Mouse (Mus musculus): ENCODE measurements around the gene Stxbp5l. TPM values are rescaled to one million over a fixed set of nuclear protein-coding genes. Genes with fewer than 3 reads are reported as not detected.
A peak's percentile ranks its signal among the peaks of the same experiment; 100 is the strongest.

The Stxbp5l gene
- 0.08 TPM in 1 of 2 replicates, not detected in the other for polyA plus RNA-seq (2014; fragmentation: Nextera tagmentation; extraction: Ambion mirVana)

GRCm38 (mm10) chr16:37384821-37385344, at the start of gene Stxbp5l:
Gene Stxbp5l, minus strand, starts transcription at chr16:37384962.
- 0% methylated on average over 26 of the region's 33 CpGs for WGBS
- Histone ChIP-seq H3K27ac (replicated peaks; ENCODE audit: low read depth, low read length) (no peak within 1 kb of the TSS), H3K4me2 (ENCODE audit: low read depth, severe bottlenecking) (peak within 1 kb of the TSS; percentile 96), H3K36me3 (ENCODE audit: control insufficient read depth, insufficient read depth, low read length) (no peaks in the 10 kb centered on the region), H3K27me3 (ENCODE audit: control insufficient read depth, insufficient read depth, low read length) (peaks cover 19% of the 10 kb centered on the region), H3K9me3 (ENCODE audit: control insufficient read depth, low read length) (no peaks in the 10 kb centered on the region), H3K4me3 (ENCODE audit: low read depth, low read length) (peak within 1 kb of the TSS; percentile 41), H3K4me1 (ENCODE audit: control insufficient read depth, insufficient read depth, low read length) (peaks cover 6% of the 10 kb centered on the region; the same call in 1 of the 2 replicates), H3K9ac (ENCODE audit: low read length) (no peak within 1 kb of the TSS)
- DNase-seq (ENCODE audit: low spot score) (peak; percentile 92), ATAC-seq (ENCODE audit: insufficient number of reproducible peaks, low FRiP score, low TSS enrichment, low read depth) (peak; percentile 95)

GRCm38 (mm10) chr16:37433418-37434204, 48.8 kb upstream of the Stxbp5l start:
- Histone ChIP-seq H3K9ac (ENCODE audit: low read length) (no peak overlapping the region), H3K4me2 (ENCODE audit: low read depth, severe bottlenecking) (no peak overlapping the region), H3K4me1 (ENCODE audit: control insufficient read depth, insufficient read depth, low read length) (no peaks in the 10 kb centered on the region), H3K27me3 (ENCODE audit: control insufficient read depth, insufficient read depth, low read length) (no peaks in the 10 kb centered on the region), H3K27ac (replicated peaks; ENCODE audit: low read depth, low read length) (no peak overlapping the region), H3K36me3 (ENCODE audit: control insufficient read depth, insufficient read depth, low read length) (no peaks in the 10 kb centered on the region), H3K4me3 (ENCODE audit: low read depth, low read length) (no peak overlapping the region), H3K9me3 (ENCODE audit: control insufficient read depth, low read length) (no peaks in the 10 kb centered on the region)
- 77% methylated on average over 5 of the region's 5 CpGs for WGBS
- no peak for ATAC-seq (ENCODE audit: insufficient number of reproducible peaks, low FRiP score, low TSS enrichment, low read depth)
- no peak for DNase-seq (ENCODE audit: low spot score)

- Histone ChIP-seq H3K4me3 (ENCODE audit: low read depth, low read length) (no peak overlapping the region), H3K36me3 (ENCODE audit: control insufficient read depth, insufficient read depth, low read length) (no peaks in the 10 kb centered on the region), H3K9ac (ENCODE audit: low read length) (no peak overlapping the region), H3K27me3 (ENCODE audit: control insufficient read depth, insufficient read depth, low read length) (no peaks in the 10 kb centered on the region), H3K27ac (replicated peaks; ENCODE audit: low read depth, low read length) (no peak overlapping the region), H3K4me1 (ENCODE audit: control insufficient read depth, insufficient read depth, low read length) (no peaks in the 10 kb centered on the region), H3K4me2 (ENCODE audit: low read depth, severe bottlenecking) (no peak overlapping the region), H3K9me3 (ENCODE audit: control insufficient read depth, low read length) (no peaks in the 10 kb centered on the region)
- no peak for ATAC-seq (ENCODE audit: insufficient number of reproducible peaks, low FRiP score, low TSS enrichment, low read depth)
- WGBS, result 89% methylated on average over 1 of the region's 1 CpGs
- DNase-seq (ENCODE audit: low spot score), result no peak
These were observed 40.7 kb upstream of the Stxbp5l start for GRCm38 (mm10) chr16:37425434-37425833.

- 78% methylated on average over 5 of the region's 5 CpGs for WGBS
- Histone ChIP-seq H3K9me3 (ENCODE audit: control insufficient read depth, low read length) (no peaks in the 10 kb centered on the region), H3K36me3 (ENCODE audit: control insufficient read depth, insufficient read depth, low read length) (no peaks in the 10 kb centered on the region), H3K27me3 (ENCODE audit: control insufficient read depth, insufficient read depth, low read length) (no peaks in the 10 kb centered on the region), H3K27ac (replicated peaks; ENCODE audit: low read depth, low read length) (no peak overlapping the region), H3K4me1 (ENCODE audit: control insufficient read depth, insufficient read depth, low read length) (no peaks in the 10 kb centered on the region), H3K4me3 (ENCODE audit: low read depth, low read length) (no peak overlapping the region), H3K4me2 (ENCODE audit: low read depth, severe bottlenecking) (no peak overlapping the region), H3K9ac (ENCODE audit: low read length) (0 out of 2 replicates have a peak overlapping the region, but pooled peaks have one; percentile 22)
- DNase-seq (ENCODE audit: low spot score) (no peak), ATAC-seq (ENCODE audit: insufficient number of reproducible peaks, low FRiP score, low TSS enrichment, low read depth) (no peak)
These were observed 38.1 kb upstream of the Stxbp5l start for GRCm38 (mm10) chr16:37422874-37423273.

GRCm38 (mm10) chr16:37421851-37422250, 37.1 kb upstream of the Stxbp5l start:
- Histone ChIP-seq H3K36me3 (ENCODE audit: control insufficient read depth, insufficient read depth, low read length) (no peaks in the 10 kb centered on the region), H3K9ac (ENCODE audit: low read length) (no peak overlapping the region), H3K4me1 (ENCODE audit: control insufficient read depth, insufficient read depth, low read length) (no peaks in the 10 kb centered on the region), H3K9me3 (ENCODE audit: control insufficient read depth, low read length) (no peaks in the 10 kb centered on the region), H3K4me3 (ENCODE audit: low read depth, low read length) (no peak overlapping the region), H3K4me2 (ENCODE audit: low read depth, severe bottlenecking) (no peak overlapping the region), H3K27ac (replicated peaks; ENCODE audit: low read depth, low read length) (no peak overlapping the region), H3K27me3 (ENCODE audit: control insufficient read depth, insufficient read depth, low read length) (no peaks in the 10 kb centered on the region)
- ATAC-seq (ENCODE audit: insufficient number of reproducible peaks, low FRiP score, low TSS enrichment, low read depth), result no peak
- DNase-seq (ENCODE audit: low spot score), result no peak
- WGBS, result 92% methylated on average over 3 of the region's 3 CpGs

GRCm38 (mm10) chr16:37420512-37420911, 35.8 kb upstream of the Stxbp5l start:
- no peak for ATAC-seq (ENCODE audit: insufficient number of reproducible peaks, low FRiP score, low TSS enrichment, low read depth)
- Histone ChIP-seq H3K27me3 (ENCODE audit: control insufficient read depth, insufficient read depth, low read length) (no peaks in the 10 kb centered on the region), H3K27ac (replicated peaks; ENCODE audit: low read depth, low read length) (no peak overlapping the region), H3K4me2 (ENCODE audit: low read depth, severe bottlenecking) (no peak overlapping the region), H3K36me3 (ENCODE audit: control insufficient read depth, insufficient read depth, low read length) (no peaks in the 10 kb centered on the region), H3K4me3 (ENCODE audit: low read depth, low read length) (no peak overlapping the region), H3K9me3 (ENCODE audit: control insufficient read depth, low read length) (no peaks in the 10 kb centered on the region), H3K9ac (ENCODE audit: low read length) (no peak overlapping the region), H3K4me1 (ENCODE audit: control insufficient read depth, insufficient read depth, low read length) (no peaks in the 10 kb centered on the region)
- WGBS, result 72% methylated on average over 2 of the region's 2 CpGs
- no peak for DNase-seq (ENCODE audit: low spot score)

GRCm38 (mm10) chr16:37405536-37405935, 20.8 kb upstream of the Stxbp5l start:
- Histone ChIP-seq H3K36me3 (ENCODE audit: control insufficient read depth, insufficient read depth, low read length) (no peaks in the 10 kb centered on the region), H3K9ac (ENCODE audit: low read length) (no peak overlapping the region), H3K27me3 (ENCODE audit: control insufficient read depth, insufficient read depth, low read length) (no peaks in the 10 kb centered on the region), H3K27ac (replicated peaks; ENCODE audit: low read depth, low read length) (no peak overlapping the region), H3K4me3 (ENCODE audit: low read depth, low read length) (no peak overlapping the region), H3K4me1 (ENCODE audit: control insufficient read depth, insufficient read depth, low read length) (no peaks in the 10 kb centered on the region), H3K9me3 (ENCODE audit: control insufficient read depth, low read length) (no peaks in the 10 kb centered on the region), H3K4me2 (ENCODE audit: low read depth, severe bottlenecking) (no peak overlapping the region)
- 78% methylated on average over 4 of the region's 4 CpGs for WGBS
- ATAC-seq (ENCODE audit: insufficient number of reproducible peaks, low FRiP score, low TSS enrichment, low read depth) (no peak), DNase-seq (ENCODE audit: low spot score) (no peak)

- Histone ChIP-seq H3K9me3 (ENCODE audit: control insufficient read depth, low read length) (no peaks in the 10 kb centered on the region), H3K36me3 (ENCODE audit: control insufficient read depth, insufficient read depth, low read length) (no peaks in the 10 kb centered on the region), H3K4me2 (ENCODE audit: low read depth, severe bottlenecking) (no peak overlapping the region), H3K4me3 (ENCODE audit: low read depth, low read length) (no peak overlapping the region), H3K27me3 (ENCODE audit: control insufficient read depth, insufficient read depth, low read length) (no peaks in the 10 kb centered on the region), H3K27ac (replicated peaks; ENCODE audit: low read depth, low read length) (no peak overlapping the region), H3K9ac (ENCODE audit: low read length) (no peak overlapping the region), H3K4me1 (ENCODE audit: control insufficient read depth, insufficient read depth, low read length) (no peaks in the 10 kb centered on the region)
- DNase-seq (ENCODE audit: low spot score), result no peak
- ATAC-seq (ENCODE audit: insufficient number of reproducible peaks, low FRiP score, low TSS enrichment, low read depth), result no peak
- 84% methylated on average over 1 of the region's 1 CpGs for WGBS
These were observed 20.2 kb upstream of the Stxbp5l start for GRCm38 (mm10) chr16:37404922-37405321.
